Mouse (Mus musculus) spleen, adult 18-20 months (tissue): ENCODE results near the gene Lrrc8c.

ENCODE experiments used
- DNase-seq, 2 experiments: peaks; one replicate each; pipeline ENCODE4 v3.0.0; 2022; ENCODE audit warnings: mixed read lengths in 2 of 2

The Lrrc8c gene

DNA sequence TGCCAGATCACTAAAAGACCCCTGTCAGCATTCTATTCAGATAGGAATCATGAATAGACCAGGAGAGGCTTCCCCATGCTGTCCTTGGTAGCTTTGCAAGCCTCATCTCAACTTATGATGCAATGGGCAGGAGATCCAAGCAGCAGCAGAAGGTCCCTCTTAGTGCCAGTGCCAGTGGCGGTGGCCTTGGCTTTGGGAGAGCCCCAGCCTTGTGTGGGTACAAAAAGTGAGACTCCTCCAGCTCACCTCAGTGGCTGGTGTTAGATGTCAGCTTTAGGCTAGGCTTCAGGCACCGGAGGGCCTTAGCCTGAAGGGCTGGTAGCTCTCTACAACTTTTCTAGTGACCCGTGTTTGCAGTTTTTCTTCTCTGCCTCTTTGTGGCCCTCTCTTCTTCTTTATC, 18.1 kb upstream of the Lrrc8c start:
- no peak for DNase-seq

DNA sequence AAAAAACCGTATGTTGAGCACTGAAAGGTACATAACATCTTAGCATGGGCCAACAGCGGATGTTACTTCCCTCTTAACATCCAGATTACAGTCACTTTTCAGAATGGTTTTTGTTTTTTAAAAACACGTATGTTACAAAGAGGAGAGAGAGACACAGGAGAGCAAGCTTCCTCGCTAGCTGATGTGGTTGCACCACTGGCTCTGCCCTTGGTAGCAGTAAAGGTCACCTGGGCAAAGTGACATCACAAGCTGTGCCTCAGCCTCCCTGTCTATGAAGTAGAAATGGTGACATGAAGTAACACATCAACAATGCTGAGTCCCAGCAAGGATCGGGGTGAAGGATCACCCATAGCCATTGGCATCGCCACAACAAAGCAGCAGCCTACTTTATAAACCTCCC, 10.4 kb upstream of the Lrrc8c start:
- no peak for DNase-seq

DNA sequence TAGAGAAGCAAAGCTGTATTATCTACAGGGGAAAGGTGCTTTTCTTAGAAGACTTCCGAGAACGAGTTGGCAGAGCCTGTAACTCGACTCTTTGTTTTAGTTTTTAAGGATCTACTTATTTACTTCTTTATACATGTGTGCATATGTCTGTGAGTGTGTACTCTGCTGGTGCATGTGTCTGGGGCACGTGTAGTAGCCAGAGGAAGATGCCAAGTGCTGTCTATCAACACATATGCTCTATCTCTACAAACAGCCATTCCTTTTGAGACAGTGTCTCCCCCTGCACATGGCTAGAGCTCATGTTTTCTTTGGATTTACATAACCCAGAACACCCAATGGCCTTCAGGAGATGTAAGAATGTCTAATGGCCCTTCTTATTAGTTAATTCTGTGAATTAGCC, 6.9 kb upstream of the Lrrc8c start:
- no peak for DNase-seq

DNA sequence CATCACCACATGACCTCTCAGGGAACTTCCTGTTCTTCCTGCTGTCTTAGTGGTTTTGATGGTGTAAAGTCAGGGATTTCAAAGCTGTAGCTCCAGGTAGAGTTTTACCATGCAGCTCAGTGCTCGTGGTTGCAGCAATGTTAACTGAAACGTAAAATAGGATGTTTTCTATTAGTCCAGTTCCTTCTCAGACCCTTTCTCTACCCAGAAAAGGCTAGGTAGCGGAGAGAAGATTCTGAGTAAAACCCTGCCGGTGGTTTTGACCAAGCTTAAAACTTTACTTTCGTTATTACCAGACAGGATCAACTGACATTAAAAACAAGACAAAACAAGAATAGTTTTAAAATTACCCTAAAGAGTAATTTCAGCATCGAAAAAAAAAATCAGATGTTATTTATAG, 3.7 kb upstream of the Lrrc8c start:
- DNase-seq: no peak

DNA sequence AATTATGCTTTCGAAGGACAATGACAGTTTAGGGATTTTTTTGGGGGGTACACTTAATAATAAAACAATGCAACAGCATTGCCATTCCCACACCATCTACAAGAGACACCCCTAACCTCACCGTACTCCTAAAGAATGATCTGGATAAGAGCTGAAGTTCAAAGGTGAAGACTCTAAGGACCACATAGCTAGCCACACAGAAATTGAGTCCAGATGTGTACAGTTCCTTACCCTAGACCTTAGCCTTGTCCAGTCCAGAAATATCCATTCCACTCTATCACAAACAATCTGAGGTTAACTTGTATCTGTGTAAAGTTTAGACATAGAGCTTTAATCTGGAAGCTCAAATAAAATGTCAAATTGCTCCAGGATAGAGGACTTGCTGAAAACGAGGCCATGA, 2.9 kb upstream of the Lrrc8c start:
- no peak for DNase-seq

DNA sequence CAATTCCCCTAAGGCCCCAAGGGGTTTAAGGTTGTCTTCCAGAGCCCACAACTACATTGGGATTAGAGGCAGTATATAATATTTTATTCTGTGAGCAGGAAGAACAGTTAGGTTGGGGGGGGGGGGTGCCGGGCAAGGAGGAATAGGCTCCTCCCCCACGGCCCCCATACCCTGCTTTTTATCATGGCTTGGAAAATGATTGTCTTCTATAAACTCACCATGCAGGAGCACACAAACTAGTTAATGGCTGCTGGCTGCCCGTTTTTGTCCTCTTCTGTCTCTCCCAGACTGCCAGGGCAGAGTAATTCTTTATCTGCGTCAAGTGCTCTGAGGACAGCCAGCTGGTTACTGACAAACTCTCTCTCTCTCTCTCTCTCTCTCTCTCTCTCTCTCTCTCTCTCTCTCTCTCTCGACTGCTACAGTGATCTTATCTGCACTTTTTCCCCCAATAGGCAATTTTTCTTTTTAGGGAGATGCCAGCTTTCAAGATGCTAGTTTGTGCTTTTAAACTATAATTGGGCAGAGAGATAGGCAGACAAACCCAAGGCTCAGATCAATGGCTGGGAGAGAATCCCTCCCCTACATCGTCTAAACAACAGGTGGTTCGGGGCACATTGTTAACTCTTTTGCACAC, 1.1 kb upstream of the Lrrc8c start:
- no peak for DNase-seq

DNA sequence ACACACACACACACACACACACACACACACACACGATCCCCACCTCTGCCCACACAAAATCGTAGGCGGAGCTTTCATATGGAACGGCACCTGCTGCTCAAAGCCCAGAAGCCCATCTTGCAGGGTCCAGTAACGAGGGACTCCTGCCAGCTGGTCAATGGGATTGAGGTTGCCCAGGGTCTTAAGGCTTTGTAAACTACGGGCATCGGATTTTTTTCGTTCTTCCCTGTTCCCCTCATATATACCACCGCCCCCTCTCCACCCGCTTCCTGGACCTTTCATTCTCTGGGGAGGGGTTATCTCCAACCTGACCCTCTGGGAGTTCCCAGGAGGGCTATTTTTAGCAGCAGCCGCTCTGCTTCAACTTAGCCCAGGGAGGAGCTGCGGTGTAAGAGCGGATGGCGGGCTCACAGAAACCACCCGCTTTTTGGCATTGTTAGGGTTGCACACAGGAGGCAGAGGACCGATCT, 527 bp upstream of the Lrrc8c start:
- no peak for DNase-seq

DNA sequence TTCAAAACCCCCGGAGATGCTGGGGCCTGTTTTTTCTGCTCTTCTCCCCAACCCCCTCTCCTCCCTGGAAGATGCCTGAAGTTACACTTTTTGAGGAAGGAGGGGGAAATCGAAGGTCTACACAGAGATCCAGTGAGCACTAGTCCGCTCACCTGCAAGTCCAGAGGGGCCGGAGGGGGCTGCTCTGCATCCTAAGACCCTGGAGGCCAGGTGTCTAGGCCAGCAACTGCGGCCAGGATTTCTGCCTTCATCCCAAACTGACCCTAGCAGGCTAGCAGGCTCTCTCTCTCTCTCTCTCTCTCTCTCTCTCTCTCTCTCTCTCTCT, 750 bp downstream of the Lrrc8c start:
- DNase-seq: no peak

DNA sequence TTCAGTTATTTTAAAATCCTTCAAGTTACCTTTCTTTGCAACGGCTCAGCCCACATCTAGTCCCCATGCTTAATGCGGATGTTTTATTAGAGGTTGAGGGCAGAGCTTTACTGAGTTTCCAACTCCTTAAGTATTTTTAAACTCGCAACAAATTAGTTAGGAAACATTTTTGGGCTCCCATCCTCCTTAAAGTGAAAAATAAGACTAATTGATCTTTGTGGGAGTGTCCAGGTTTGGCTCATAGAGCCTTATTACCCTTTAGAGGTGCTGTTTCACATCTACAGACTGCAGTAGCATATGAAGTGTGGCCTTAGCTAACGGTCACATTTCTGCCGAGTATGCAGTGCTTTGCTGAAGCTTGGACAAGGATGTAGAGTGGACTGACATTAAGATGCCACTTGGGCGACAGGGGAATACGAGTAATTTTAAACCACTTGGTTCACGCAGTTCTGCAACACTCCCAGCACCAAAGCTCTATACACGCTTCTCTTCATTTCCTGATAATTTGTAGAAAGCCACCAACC, 1.3 kb downstream of the Lrrc8c start:
- no peak for DNase-seq

DNA sequence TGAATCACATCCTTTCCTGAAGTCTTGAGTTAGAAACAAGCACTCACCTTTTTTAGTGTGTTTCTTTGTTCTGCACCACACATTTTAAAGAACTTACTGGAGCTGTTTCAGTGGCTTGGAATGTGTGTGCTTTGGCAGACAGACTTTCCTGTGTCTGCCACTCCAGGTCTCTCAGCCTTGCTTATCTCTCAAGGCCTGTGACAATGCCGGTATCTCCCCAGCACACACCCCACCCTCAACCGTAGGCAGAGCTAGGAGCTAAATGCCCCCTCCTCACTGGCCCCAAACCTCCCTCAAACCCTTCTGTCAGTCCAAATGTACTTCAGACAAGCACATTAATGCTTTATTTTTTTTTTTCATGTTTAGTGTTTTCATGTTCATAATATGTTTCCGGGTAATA, 4.3 kb downstream of the Lrrc8c start:
- DNase-seq: no peak

DNA sequence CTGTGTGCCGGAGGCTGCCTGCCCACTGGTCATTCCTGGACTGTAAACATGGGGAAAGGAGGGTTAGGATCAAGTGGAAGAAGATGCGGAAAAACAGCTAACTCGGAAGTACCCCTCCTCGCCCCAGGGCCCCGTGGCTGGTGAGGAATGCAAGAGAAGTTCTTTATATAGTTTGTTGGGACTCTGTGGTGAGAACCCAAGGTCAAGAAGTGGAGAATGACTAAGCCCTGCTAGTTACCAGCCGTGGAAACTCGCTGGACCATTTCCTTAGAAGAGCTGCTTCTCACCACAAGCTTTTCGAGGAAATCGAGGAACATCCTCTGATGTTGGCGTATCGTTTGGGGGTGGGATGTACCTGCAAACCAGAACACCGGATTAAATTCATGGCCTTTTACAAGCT, 5.8 kb downstream of the Lrrc8c start:
- DNase-seq: no peak

DNA sequence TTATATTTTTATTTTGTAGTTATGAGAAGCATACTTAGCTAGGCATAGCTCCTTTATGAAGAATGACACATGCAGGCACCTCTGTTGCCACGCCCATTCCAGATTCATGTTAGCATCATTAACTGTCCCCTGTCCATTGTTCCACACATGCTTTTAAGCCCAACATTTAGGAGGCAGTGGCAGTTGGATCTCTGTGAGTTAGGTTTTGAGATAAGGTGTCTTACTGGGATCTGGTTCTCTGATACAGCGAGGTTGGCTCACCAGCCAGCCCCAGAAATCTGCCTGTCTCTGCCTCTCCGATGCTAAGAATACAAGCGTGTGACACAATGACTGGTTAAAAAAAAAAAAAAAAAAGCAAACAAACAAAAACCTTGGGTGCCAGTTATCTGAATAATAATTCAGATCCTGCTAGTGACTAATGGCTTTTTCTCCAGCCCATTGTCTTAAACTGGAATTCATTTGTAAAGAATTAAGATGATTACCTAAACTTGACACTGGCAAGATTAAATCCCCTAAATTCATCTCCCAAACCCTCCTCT, 7.0 kb downstream of the Lrrc8c start:
- no peak for DNase-seq

DNA sequence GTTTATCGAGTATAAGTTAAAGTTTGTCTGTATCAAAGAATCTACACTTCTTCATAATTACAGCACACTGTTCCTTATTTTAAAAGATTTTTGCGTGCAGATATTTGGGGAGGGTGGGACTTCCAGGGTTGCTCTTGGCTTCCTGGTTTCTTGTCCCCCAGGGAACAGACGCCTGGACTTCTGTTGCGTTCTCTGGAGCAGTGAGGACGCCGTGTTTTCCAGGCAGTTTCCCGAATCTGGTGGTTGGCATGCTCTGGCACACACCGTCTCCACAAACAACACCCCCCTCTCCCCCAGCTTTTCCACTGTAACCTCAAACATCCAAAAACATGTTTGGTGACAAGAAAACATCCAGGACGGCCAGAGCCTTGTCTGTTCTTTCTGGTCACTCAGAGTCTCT, 7.6 kb downstream of the Lrrc8c start:
- no peak for DNase-seq

DNA sequence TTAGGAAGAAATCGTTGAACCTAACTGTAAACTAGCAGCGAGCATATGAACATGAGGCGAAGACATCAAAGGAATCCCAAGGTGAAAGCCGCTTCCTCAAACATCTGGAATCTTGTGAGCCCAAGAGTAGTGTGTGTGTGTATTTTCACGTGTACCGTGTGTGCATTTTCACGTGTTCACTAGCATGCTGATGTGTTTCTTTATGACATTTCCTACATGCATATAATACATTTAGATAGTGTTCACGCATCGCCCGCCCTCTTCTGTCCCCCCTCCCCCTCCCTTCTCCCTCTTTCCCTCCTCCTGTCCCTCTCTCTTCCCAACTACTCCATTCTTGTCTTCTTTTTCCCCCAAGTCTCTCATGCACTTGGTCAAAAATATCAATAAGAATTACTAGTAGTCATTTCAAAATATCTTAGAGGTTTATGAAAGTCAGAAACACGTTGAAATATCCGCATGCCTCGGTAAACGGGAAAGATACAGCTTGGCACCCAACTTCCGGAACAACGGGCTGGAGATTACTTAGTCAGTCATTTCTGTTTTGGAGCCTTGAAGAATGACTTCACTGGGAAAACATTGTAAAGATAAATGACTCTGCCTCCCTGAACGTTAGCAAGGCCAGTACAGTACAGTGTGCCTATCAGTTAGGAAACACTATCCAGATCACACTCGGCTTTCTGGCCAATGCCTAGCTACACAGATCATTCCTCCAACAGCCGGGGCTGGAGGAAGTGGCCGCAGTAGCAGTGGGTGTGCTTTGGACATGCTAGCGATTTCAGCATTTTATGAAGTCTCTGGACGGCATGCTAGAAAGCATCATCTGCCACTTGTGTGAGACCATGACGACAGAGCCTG, 8.5 kb downstream of the Lrrc8c start:
- DNase-seq: no peak

DNA sequence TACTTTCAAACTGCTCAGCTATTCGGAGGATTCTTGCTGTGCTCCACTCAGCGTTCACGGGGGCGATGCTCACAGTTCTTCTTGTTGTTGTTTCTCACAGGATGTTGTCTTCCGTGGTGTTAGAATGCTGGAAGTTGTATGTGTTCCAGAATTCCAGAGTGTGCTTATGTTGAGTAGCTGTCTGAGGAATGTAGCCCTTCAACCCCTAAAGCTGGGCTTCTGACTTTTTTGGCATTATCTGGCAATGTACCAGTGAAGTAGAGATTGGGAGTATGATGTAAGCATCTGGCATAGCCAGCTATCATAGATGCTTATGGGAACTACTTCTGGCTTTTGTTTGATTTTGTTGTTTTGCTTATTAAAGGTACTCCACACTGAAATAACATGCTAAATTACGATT, 11.4 kb downstream of the Lrrc8c start:
- no peak for DNase-seq

DNA sequence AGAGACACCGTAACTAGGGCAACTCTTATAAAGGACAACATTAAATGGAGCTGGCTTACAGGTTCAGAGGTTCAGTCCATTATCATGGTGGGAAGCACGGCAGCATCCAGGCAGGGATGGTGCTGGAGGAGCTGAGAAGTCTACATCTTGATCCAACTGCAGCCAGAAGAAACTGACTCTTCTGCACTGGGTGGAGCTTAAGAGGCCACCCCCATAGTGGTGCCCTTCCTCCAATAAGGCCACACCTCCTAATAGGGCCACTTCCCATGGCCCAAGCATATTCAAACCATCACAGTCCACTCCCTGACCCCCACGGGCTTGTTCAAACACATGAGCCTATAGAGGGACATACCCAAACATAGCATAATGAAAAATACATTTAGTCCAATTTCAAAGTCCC, 16.0 kb downstream of the Lrrc8c start:
- no peak for DNase-seq

DNA sequence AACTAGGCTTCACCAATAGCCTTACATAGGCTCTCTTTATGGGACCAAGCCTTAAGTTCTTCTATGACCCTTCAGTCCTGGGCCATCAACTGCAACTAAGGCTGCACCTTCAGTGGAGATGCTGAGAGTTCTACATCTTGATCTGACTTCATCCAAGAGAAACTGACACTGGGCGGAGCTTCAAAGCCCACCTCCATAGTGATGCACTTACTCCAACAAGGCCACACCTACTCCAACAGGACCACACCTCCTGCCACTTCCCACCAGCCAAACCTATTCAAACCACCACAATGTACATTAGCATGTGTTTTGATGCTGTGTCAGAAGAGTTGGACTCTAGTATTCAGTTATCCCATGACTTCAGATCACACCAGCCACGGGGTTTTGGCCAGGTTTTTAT, 17.0 kb downstream of the Lrrc8c start:
- no peak for DNase-seq

DNA sequence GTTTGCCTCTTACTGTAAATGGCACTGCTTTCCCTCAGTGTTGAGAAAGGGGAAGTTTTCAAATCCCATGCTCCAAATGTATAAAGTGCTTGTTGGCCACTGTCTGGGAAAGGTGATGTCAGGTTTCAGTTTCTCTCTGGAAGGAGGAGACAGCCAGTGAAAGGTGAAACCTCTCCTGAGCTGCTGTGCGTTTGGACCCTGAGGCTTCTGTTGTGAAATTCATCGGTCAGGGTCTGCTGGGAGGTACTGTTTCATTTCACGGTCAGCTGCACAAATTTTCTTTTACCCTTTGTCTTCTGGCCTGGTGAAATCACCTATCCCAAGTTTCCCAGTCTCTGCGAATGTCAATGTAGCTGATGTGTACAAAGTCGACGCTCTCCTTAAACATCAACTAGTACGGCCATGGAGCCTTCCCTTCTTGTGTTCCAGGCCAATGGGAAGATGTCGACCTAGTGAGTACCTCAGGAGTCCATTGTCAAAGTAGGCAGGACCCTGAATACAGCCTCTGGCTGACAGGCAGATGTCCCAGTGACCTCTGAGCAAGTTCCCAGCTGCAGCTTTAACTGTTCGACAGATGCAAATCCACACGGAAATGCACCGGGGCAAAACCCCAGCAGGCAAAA, 18.0 kb downstream of the Lrrc8c start:
- no peak for DNase-seq

DNA sequence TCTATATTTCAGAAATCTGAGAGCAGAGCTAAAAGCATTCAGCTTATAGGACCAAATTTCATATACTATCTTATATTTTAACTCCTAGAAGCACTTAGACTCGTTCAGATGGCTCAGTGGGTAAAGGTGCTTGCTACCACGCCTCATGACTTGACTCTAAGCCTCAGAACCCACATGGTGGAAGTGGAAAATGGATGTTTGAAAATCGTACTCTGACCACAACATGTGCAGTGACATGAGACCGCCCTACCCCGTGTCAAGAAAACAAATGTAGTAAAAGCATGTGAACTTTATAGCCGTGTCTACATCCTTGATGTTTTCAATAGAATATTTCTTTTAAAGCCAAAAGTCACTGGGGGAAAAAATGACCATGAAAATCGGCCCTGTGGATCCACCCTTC, 21.9 kb downstream of the Lrrc8c start:
- DNase-seq: no peak

DNA sequence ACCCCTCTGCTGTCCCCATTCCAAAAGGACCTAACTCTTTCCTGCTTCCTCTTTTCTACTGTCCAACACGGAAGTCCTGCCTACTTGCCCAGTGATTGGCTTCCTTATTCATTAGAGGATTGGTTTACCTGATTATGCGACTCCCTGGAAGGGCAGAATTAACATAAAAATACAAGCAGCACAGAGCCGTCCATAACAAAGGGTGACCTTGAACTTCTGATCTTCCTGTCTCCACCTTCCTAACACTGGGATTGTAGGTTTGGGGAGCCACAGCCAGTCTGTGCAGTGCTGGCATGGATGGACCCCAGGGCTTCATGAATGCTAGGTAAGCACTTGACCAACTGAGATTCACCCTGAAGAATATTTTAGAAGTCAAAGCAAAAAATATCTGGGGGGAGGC, 25.9 kb downstream of the Lrrc8c start:
- no peak for DNase-seq

DNA sequence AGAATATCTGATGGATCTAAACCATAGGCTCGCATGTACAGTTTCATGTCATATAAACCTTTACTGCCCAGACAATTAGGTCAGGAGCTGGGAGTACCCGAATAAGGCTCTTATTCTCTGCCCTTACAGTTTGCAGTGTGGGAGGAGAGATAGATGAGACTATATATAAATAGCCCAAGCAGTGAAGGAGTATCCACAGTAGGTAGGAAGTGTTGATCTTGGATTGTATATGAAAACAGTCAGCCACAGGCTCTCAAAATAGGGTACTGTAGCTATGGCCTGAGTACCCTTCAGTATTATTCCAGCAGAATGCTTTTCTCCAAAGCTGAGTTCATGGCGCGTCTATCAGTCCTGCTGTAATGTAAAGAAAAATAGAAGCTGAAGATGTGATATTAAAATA, 27.9 kb downstream of the Lrrc8c start:
- no peak for DNase-seq

DNA sequence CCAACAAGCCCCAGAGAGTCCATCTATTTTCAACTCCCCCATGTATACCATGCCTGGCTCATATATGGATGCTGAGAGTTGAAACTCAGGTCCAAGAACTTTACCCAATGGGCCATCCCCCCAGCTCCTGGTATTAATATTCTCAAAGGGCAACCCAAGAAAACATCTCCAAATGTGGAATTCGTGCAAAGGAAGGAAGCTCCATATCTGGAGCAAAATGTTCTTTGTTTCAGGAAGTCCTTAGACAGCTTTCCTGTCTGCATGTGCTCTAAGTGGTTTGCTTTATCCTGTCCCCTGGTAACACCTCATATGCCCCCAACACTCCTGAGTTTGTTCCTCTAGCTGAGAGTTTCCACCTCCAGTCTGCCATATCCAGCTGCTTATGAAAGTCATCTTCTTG, 32.6 kb downstream of the Lrrc8c start:
- no peak for DNase-seq

DNA sequence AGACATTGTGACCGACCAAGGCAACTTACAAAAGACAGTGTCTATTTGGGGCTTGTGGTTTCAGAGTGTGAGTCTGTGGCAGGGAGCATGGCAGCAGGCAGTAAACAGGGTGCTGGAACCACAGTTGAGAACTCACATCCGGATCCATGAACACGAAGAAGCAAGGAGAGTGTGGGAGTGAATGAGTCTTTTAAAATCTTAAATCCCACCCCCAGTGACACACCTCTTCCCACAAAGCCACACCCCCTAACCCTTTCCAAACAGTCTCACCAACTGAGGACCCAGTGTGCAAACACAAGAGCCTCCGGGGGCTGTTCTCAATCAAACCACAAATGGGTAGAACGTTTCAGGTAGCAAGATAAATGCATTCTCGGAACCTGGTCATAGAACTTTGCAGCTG, 37.1 kb downstream of the Lrrc8c start:
- no peak for DNase-seq

DNA sequence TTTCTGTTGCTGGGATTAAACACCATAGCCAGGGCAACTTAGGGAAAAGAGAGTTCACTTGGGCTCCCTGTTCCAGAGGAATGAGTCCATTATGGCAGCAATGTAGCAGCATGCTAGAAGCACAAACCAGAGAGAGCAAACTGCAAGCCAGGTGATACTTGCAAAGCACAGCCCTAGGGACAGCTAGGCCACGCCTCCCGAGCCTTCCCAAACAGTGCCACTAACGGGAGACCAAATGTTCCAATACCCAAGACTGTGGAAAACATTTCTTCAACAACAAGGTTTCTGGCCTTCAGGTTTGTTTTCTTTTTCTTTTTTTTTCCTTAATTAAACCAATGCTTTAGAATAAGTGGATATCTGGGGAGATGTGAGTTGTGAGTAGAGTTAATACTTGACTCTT, 38.2 kb downstream of the Lrrc8c start:
- DNase-seq: no peak
